Mouse (Mus musculus): Measurements from ENCODE around the gene Ctxn1. TPM values are rescaled to one million over a fixed set of nuclear protein-coding genes. Genes with fewer than 3 reads are reported as not detected.
A peak's percentile ranks its signal among the peaks of the same experiment; 100 is the strongest.
"Not testable (repeated sequence)": the region's sequence is repeated elsewhere in the genome, so short reads cannot be mapped to it uniquely, and the experiment has no call there.

The Ctxn1 gene
- polyA plus RNA-seq, 1 experiment from 2014 or later, result 122 TPM

DNA sequence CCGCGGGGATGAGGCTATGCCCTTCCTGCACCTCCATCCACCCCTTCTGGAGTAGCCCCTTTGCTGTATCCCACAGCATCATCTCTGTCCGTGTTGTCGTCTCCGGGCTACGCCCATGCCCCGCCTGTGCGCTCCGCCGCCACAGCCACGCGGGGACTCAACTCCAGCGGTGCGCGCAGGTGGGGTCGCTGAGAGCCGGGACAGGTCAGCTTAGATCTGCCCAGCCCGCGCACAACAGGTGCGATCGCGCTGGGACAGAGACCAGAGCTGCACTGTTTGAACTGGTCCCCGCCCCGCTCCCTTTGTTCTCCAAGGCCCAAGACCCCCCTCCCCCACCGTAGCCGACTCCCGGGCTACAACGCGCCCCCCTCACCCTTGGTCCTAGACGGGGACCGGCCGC, 396 bp downstream of the Ctxn1 start:
- 0% methylated on average over 32 of the region's 32 CpGs for WGBS
- peak overlapping the region; percentile 91 for H3K4me3 ChIP-seq
- peaks cover 83% of the 10 kb centered on the region for H3K36me3 ChIP-seq
- H3K9me3 ChIP-seq (replicated peaks), result no peaks in the 10 kb centered on the region
- peaks cover 38% of the 10 kb centered on the region for H3K4me1 ChIP-seq
- DNase-seq (ENCODE audit: low spot score), result no peak
- H3K27me3 ChIP-seq (ENCODE audit: low read depth, poor library complexity, severe bottlenecking), result no peaks in the 10 kb centered on the region
- H3K27ac ChIP-seq (replicated peaks), result peak overlapping the region; percentile 99

DNA sequence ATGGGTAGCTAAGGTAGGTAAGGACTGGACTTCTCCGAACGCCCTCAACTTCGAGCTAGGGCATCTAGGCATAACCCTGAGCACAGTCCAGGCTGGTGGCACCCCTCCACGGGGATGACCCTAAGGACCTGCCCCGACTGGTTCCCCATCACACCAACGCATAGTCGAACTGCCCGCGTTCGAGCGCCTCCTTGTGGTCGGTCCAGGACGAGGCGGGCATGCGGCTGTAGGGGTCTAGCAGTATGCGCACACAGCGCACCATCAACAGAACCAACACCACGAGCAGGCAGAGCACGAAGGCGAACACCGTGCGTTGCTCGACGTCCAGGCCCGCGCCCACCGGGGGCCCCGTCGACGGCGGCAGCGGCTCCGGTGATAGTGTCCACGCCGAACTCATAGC, 841 bp downstream of the Ctxn1 start:
- peak overlapping the region; percentile 91 for H3K4me3 ChIP-seq
- peaks cover 42% of the 10 kb centered on the region for H3K4me1 ChIP-seq
- 3% methylated on average over 35 of the region's 35 CpGs for WGBS
- peaks cover 79% of the 10 kb centered on the region for H3K36me3 ChIP-seq
- DNase-seq (ENCODE audit: low spot score), result peak; percentile 89
- no peaks in the 10 kb centered on the region for H3K9me3 ChIP-seq (replicated peaks)
- H3K27ac ChIP-seq (replicated peaks), result peak overlapping the region; percentile 99
- no peaks in the 10 kb centered on the region for H3K27me3 ChIP-seq (ENCODE audit: low read depth, poor library complexity, severe bottlenecking)

DNA sequence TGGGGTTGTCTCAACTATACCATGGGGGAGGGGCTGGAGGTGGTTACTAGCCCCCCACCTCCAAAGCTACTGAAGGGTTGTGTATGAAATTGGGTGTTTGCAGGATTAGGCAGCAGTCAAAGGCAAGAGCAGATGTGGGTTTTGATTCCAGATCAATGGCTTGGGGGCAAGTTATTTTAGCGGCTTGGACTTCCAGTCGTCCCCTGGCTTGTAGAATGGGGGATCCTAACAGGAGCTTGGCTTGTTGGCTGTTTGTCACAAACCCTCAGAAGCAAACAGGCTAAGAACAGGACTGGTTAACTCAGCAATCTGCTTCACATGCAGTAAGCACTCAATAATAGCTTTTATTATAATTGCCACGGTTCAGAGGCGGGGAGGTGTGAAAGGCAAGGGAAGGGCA, 1.7 kb downstream of the Ctxn1 start:
- Histone ChIP-seq H3K4me3 (peak overlapping the region; percentile 91), H3K4me1 (peaks cover 46% of the 10 kb centered on the region), H3K36me3 (peaks cover 70% of the 10 kb centered on the region), H3K27ac (replicated peaks) (peak overlapping the region; percentile 99), H3K27me3 (ENCODE audit: low read depth, poor library complexity, severe bottlenecking) (no peaks in the 10 kb centered on the region), H3K9me3 (replicated peaks) (no peaks in the 10 kb centered on the region)
- WGBS, result 78% methylated on average over 4 of the region's 4 CpGs
- no peak for DNase-seq (ENCODE audit: low spot score)

DNA sequence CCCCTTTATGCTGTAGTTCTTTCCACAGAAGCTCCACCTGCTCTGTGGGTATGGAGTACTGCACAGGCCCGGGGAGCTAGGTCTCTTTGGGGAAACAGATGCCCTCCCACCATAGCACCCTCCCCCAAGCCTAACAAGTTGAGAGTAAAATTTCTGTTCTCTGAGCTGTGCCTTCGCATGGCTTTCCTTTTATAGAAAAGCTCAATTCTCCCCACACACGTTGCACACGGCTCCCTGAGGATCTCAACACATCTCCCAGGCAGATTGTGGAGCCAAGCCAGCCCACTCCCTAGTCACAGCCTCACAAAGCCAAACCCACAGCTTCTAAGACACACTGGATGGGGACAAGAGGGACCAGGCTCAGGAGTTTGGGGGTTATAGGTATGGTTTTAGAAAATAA, 2.2 kb downstream of the Ctxn1 start:
- DNase-seq (ENCODE audit: low spot score), result no peak
- WGBS, result 76% methylated on average over 4 of the region's 4 CpGs
- Histone ChIP-seq H3K4me3 (peak overlapping the region; percentile 91; the same call in 1 of the 2 replicates), H3K27me3 (ENCODE audit: low read depth, poor library complexity, severe bottlenecking) (no peaks in the 10 kb centered on the region), H3K36me3 (peaks cover 65% of the 10 kb centered on the region), H3K9me3 (replicated peaks) (no peaks in the 10 kb centered on the region), H3K27ac (replicated peaks) (peak overlapping the region; percentile 99; the same call in 1 of the 2 replicates), H3K4me1 (peaks cover 50% of the 10 kb centered on the region)

GRCm38 (mm10) chr8:4255471-4255870, 3.6 kb downstream of the Ctxn1 start:
- H3K4me1 ChIP-seq, result peaks cover 53% of the 10 kb centered on the region
- WGBS, result 85% methylated on average over 7 of the region's 7 CpGs
- DNase-seq (ENCODE audit: low spot score); H3K27ac ChIP-seq (replicated peaks); H3K4me3 ChIP-seq; H3K9me3 ChIP-seq (replicated peaks); H3K27me3 ChIP-seq (ENCODE audit: low read depth, poor library complexity, severe bottlenecking): not testable (repeated sequence)
- H3K36me3 ChIP-seq, result peaks cover 51% of the 10 kb centered on the region

GRCm38 (mm10) chr8:4254001-4254400, 5.1 kb downstream of the Ctxn1 start:
- H3K27ac ChIP-seq (replicated peaks), result no peak overlapping the region
- WGBS, result 67% methylated on average over 6 of the region's 6 CpGs
- no peak for DNase-seq (ENCODE audit: low spot score)
- H3K4me1 ChIP-seq, result peaks cover 53% of the 10 kb centered on the region
- H3K4me3 ChIP-seq, result peak overlapping the region; percentile 91
- H3K9me3 ChIP-seq (replicated peaks), result no peaks in the 10 kb centered on the region
- H3K27me3 ChIP-seq (ENCODE audit: low read depth, poor library complexity, severe bottlenecking), result peaks cover 15% of the 10 kb centered on the region
- peaks cover 49% of the 10 kb centered on the region for H3K36me3 ChIP-seq

DNA sequence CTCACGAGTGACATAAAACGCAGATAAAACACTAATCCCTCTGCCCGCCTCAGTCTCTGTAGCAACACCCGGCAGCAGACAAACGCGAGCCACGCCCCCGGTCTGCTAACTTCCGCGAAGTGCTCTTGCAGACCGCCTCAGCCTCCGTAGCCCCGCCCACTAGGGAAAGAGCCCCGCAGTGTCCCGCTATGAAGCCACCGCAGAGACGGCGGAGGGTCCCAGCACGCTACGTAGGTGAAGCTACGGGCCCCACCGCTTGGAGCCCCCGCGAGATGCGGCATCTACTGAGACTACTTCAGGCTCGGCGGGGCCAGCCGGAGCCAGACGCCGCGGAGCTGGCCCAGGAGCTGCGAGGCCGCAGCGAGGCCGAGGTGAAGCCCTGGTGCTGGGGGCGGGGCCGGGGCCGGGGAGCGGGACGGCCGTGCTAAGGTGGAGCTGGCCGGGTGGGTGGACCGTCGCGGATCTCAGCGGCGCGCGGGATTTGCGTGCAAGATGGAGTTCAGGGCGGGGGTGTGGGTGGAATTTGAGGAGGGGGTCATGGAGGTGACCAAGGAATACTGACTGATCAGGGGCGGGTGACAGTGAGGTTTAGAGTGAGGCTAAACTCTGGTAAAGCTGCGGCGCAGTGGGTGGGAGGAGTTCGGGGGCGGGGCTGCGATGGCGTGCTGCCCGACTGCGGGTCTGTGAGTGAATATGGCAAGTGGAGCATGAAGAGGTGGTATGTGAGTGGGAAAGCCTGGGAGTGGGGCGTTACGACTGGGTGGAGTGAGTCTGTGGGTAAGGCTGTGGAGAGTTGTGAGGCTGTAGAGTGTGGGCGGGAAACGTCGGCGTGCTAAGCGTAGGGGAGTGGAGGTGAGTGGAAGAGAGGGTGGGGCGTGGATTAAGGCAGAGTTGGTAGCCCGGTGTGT, 5.9 kb downstream of the Ctxn1 start, which contains the start of gene Snapc2:
Snapc2 (plus strand) TSS at position 147 of the 908 bp plus-strand sequence.
- Histone ChIP-seq H3K9me3 (replicated peaks) (no peaks in the 10 kb centered on the region), H3K27ac (replicated peaks) (peak within 1 kb of the TSS; percentile 95), H3K4me1 (peaks cover 58% of the 10 kb centered on the region), H3K27me3 (ENCODE audit: low read depth, poor library complexity, severe bottlenecking) (peaks cover 23% of the 10 kb centered on the region), H3K4me3 (peak within 1 kb of the TSS; percentile 91), H3K36me3 (peaks cover 52% of the 10 kb centered on the region)
- peak; percentile 95 for DNase-seq (ENCODE audit: low spot score)
- WGBS, result under 1% methylated on average over 69 of the region's 69 CpGs

GRCm38 (mm10) chr8:4252116-4252760, 6.8 kb downstream of the Ctxn1 start:
- Histone ChIP-seq H3K27me3 (ENCODE audit: low read depth, poor library complexity, severe bottlenecking) (peaks cover 33% of the 10 kb centered on the region), H3K27ac (replicated peaks) (peak overlapping the region; percentile 95), H3K4me1 (peaks cover 52% of the 10 kb centered on the region), H3K36me3 (peaks cover 52% of the 10 kb centered on the region), H3K4me3 (peak overlapping the region; percentile 91), H3K9me3 (replicated peaks) (no peaks in the 10 kb centered on the region)
- no peak for DNase-seq (ENCODE audit: low spot score)
- WGBS, result 50% methylated on average over 8 of the region's 8 CpGs

DNA sequence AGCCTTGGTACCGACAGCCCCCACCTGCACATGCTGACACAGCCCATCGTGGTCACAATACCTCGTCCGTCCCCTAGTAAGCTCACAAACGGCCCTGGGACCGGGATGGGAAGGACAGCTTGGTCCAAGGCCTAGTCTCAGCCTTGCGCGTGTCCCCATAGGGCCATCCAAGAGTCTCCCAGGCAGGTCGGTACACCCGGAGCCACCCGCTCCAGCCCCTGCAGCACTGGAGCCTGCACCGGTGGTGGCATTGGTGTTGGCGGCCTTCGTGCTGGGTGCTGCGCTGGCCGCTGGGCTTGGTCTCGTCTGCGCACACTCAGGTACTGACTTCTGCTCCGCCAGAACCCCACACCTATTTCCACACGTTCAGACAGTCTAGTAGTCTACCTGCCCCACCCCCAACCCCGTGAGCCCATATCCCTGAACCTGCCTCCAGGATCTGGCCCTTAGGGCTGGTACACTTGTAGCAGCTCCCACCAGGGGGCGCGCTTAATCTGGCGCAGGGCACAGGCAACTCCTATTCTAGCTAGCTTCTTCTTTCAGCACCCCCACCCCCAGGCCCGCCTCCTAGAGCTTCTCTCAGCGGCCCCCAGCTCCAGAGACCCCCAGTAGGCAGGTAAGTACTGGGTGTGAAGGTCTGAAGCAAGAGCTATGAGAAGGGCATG, 8.6 kb downstream of the Ctxn1 start:
- H3K9me3 ChIP-seq (replicated peaks), result no peaks in the 10 kb centered on the region
- peaks cover 44% of the 10 kb centered on the region for H3K4me1 ChIP-seq
- peaks cover 52% of the 10 kb centered on the region for H3K36me3 ChIP-seq
- peak overlapping the region; percentile 11; the same call in 1 of the 2 replicates for H3K4me3 ChIP-seq
- 0 out of 2 replicates have a peak overlapping the region, but pooled peaks have one; percentile 23 for H3K27ac ChIP-seq (replicated peaks)
- peak; percentile 81 for DNase-seq (ENCODE audit: low spot score)
- peaks cover 33% of the 10 kb centered on the region for H3K27me3 ChIP-seq (ENCODE audit: low read depth, poor library complexity, severe bottlenecking)
- 31% methylated on average over 26 of the region's 26 CpGs for WGBS

GRCm38 (mm10) chr8:4249213-4249612, 9.9 kb downstream of the Ctxn1 start:
- peak; percentile 52 for DNase-seq (ENCODE audit: low spot score)
- WGBS, result 15% methylated on average over 29 of the region's 29 CpGs
- Histone ChIP-seq H3K9me3 (replicated peaks) (no peaks in the 10 kb centered on the region), H3K4me1 (peaks cover 41% of the 10 kb centered on the region), H3K27me3 (ENCODE audit: low read depth, poor library complexity, severe bottlenecking) (peaks cover 33% of the 10 kb centered on the region), H3K36me3 (peaks cover 52% of the 10 kb centered on the region), H3K27ac (replicated peaks) (0 out of 2 replicates have a peak overlapping the region, but pooled peaks have one; percentile 29), H3K4me3 (peak overlapping the region; percentile 26)

DNA sequence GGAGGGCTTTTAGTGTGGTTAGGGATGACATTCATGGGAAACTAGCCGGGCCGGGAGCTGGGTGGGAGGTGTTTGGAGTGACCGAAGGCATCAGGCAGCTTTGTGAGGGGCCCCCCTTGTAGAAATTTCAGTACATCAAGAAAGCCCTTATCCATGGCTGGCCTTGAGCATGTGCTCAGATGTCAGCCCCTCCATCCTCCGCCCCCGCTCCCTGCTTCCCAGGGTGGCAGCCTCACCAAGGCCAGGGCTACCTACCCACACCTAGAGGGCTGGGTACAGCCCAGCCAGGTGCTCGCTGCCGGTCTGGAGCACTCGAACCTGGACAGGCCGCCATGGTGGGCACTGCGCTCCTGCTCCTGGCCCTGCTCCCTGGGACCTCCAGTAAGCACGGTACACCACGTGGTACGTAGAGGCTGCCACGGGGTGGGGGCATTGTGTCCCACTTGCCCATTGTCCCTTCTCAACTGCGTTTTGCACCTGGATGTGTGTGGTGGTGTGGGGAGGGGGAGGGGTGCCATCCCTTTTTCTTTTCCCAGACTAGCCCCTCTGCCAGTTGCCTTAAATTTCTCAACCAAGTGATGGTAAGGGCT, 11.0 kb downstream of the Ctxn1 start, which contains the start of gene Tgfbr3l:
Tgfbr3l (plus strand) TSS at position 264 of the 590 bp plus-strand sequence.
- peaks cover 62% of the 10 kb centered on the region for H3K36me3 ChIP-seq
- peaks cover 32% of the 10 kb centered on the region for H3K4me1 ChIP-seq
- 83% methylated on average over 15 of the region's 15 CpGs for WGBS
- no peak within 1 kb of the TSS for H3K27ac ChIP-seq (replicated peaks)
- peak within 1 kb of the TSS; percentile 26 for H3K4me3 ChIP-seq
- no peaks in the 10 kb centered on the region for H3K9me3 ChIP-seq (replicated peaks)
- no peak for DNase-seq (ENCODE audit: low spot score)
- peaks cover 33% of the 10 kb centered on the region for H3K27me3 ChIP-seq (ENCODE audit: low read depth, poor library complexity, severe bottlenecking)

- no peaks in the 10 kb centered on the region for H3K9me3 ChIP-seq (replicated peaks)
- H3K4me3 ChIP-seq, result no peak overlapping the region
- peaks cover 70% of the 10 kb centered on the region for H3K36me3 ChIP-seq
- WGBS, result 93% methylated on average over 8 of the region's 8 CpGs
- H3K27ac ChIP-seq (replicated peaks), result no peak overlapping the region
- H3K4me1 ChIP-seq, result peaks cover 27% of the 10 kb centered on the region
- DNase-seq (ENCODE audit: low spot score), result no peak
- peaks cover 33% of the 10 kb centered on the region for H3K27me3 ChIP-seq (ENCODE audit: low read depth, poor library complexity, severe bottlenecking)
Observed at GRCm38 (mm10) chr8:4247241-4247640, 11.8 kb downstream of the Ctxn1 start.
